Mouse (Mus musculus): ENCODE data around the gene Tmem132b. TPM values are rescaled to one million over a fixed set of nuclear protein-coding genes. Genes with fewer than 3 reads are reported as not detected.

Tmem132b gene
- polyA plus RNA-seq, 1 experiment from 2014 or later: 0.67 TPM

GRCm38 (mm10) chr5:125800025-125800424, 268.5 kb downstream of the Tmem132b start:
- peak; percentile 64 for ATAC-seq (replicated peaks; ENCODE audit: low FRiP score)
- no peaks in the 10 kb centered on the region for H3K27me3 ChIP-seq (ENCODE audit: control insufficient read depth, insufficient read depth, low read length)
- peak; percentile 81 for DNase-seq (ENCODE audit: low spot score)
- 8% methylated on average over 11 of the region's 11 CpGs for WGBS
- H3K4me2 ChIP-seq (ENCODE audit: low read depth, low read length, severe bottlenecking): peak overlapping the region; percentile 36; the same call in 1 of the 2 replicates
- H3K9me3 ChIP-seq (ENCODE audit: control insufficient read depth, low read length): no peaks in the 10 kb centered on the region
- H3K36me3 ChIP-seq (ENCODE audit: control insufficient read depth, insufficient read depth, low read length): no peaks in the 10 kb centered on the region
- no peak overlapping the region for H3K9ac ChIP-seq (ENCODE audit: low read length)
- no peak overlapping the region for H3K27ac ChIP-seq (ENCODE audit: low read depth, low read length)
- peaks cover 4% of the 10 kb centered on the region; the same call in 1 of the 2 replicates for H3K4me1 ChIP-seq (replicated peaks; ENCODE audit: control insufficient read depth, insufficient read depth, low read length)
- H3K4me3 ChIP-seq (ENCODE audit: low read depth, low read length): peak overlapping the region; percentile 12; the same call in 1 of the 2 replicates

GRCm38 (mm10) chr5:125802801-125803200, 271.2 kb downstream of the Tmem132b start:
- ATAC-seq (replicated peaks; ENCODE audit: low FRiP score) (no peak), DNase-seq (ENCODE audit: low spot score) (no peak)
- no peak overlapping the region for H3K9ac ChIP-seq (ENCODE audit: low read length)
- no peak overlapping the region for H3K27ac ChIP-seq (ENCODE audit: low read depth, low read length)
- H3K4me2 ChIP-seq (ENCODE audit: low read depth, low read length, severe bottlenecking): no peak overlapping the region
- no peaks in the 10 kb centered on the region for H3K9me3 ChIP-seq (ENCODE audit: control insufficient read depth, low read length)
- 73% methylated on average over 7 of the region's 7 CpGs for WGBS
- H3K4me1 ChIP-seq (replicated peaks; ENCODE audit: control insufficient read depth, insufficient read depth, low read length): peaks cover 6% of the 10 kb centered on the region; the same call in 1 of the 2 replicates
- no peaks in the 10 kb centered on the region for H3K27me3 ChIP-seq (ENCODE audit: control insufficient read depth, insufficient read depth, low read length)
- H3K36me3 ChIP-seq (ENCODE audit: control insufficient read depth, insufficient read depth, low read length): no peaks in the 10 kb centered on the region
- H3K4me3 ChIP-seq (ENCODE audit: low read depth, low read length): no peak overlapping the region

DNA sequence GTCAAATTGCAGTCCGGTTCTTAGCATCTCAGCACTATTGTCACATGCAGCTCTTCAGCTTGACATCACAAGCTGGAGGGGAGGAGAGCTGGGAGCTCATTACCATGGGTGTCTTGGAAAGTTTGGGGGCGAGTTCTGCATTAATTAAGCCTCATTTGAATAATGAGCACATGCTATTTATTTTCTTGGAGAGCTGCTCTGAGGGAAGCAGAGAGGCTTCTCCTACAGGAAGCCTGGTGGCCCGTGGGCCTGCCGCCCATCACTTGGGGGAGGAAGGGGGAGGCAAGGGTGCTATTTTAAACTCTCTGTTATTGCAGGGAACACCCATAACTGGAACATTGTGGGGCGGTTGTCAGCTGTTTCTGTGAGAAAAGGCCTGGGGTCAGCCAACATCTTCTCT, 273.8 kb downstream of the Tmem132b start:
- H3K4me2 ChIP-seq (ENCODE audit: low read depth, low read length, severe bottlenecking): no peak overlapping the region
- H3K4me1 ChIP-seq (replicated peaks; ENCODE audit: control insufficient read depth, insufficient read depth, low read length): peaks cover 6% of the 10 kb centered on the region; the same call in 1 of the 2 replicates
- H3K4me3 ChIP-seq (ENCODE audit: low read depth, low read length): no peak overlapping the region
- H3K9ac ChIP-seq (ENCODE audit: low read length): no peak overlapping the region
- H3K9me3 ChIP-seq (ENCODE audit: control insufficient read depth, low read length): no peaks in the 10 kb centered on the region
- peak; percentile 69 for ATAC-seq (replicated peaks; ENCODE audit: low FRiP score)
- 44% methylated on average over 5 of the region's 5 CpGs for WGBS
- no peak for DNase-seq (ENCODE audit: low spot score)
- H3K27me3 ChIP-seq (ENCODE audit: control insufficient read depth, insufficient read depth, low read length): no peaks in the 10 kb centered on the region
- H3K27ac ChIP-seq (ENCODE audit: low read depth, low read length): no peak overlapping the region
- H3K36me3 ChIP-seq (ENCODE audit: control insufficient read depth, insufficient read depth, low read length): no peaks in the 10 kb centered on the region

GRCm38 (mm10) chr5:125807861-125808260, 276.3 kb downstream of the Tmem132b start:
- Histone ChIP-seq H3K36me3 (ENCODE audit: control insufficient read depth, insufficient read depth, low read length) (no peaks in the 10 kb centered on the region), H3K9ac (ENCODE audit: low read length) (no peak overlapping the region), H3K27me3 (ENCODE audit: control insufficient read depth, insufficient read depth, low read length) (no peaks in the 10 kb centered on the region), H3K4me2 (ENCODE audit: low read depth, low read length, severe bottlenecking) (no peak overlapping the region), H3K4me1 (replicated peaks; ENCODE audit: control insufficient read depth, insufficient read depth, low read length) (peaks cover 6% of the 10 kb centered on the region; the same call in 1 of the 2 replicates), H3K4me3 (ENCODE audit: low read depth, low read length) (no peak overlapping the region), H3K27ac (ENCODE audit: low read depth, low read length) (no peak overlapping the region), H3K9me3 (ENCODE audit: control insufficient read depth, low read length) (no peaks in the 10 kb centered on the region)
- WGBS: 85% methylated on average over 5 of the region's 5 CpGs
- ATAC-seq (replicated peaks; ENCODE audit: low FRiP score) (no peak), DNase-seq (ENCODE audit: low spot score) (no peak)

DNA sequence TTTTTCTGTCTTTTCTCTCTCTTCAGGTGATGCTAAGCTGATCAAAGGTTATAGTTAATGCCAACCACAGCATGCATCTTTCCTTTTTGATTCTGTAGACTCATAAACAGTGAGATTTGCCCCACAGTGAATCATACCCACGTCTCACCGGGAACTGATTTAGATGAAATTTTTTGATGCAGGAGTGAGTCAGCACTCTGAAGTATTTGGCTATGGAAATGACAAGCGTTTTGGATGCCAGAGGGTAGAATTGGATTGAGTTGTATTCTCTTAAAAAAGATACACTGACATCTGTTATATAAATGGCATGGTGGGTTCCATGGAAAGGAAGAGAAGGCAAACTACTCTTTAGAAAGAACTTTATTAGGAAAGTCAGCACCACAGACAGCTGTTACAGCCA, 297.8 kb downstream of the Tmem132b start:
- H3K4me3 ChIP-seq (ENCODE audit: low read depth, low read length): no peak overlapping the region
- H3K4me1 ChIP-seq (replicated peaks; ENCODE audit: control insufficient read depth, insufficient read depth, low read length): no peaks in the 10 kb centered on the region
- H3K27ac ChIP-seq (ENCODE audit: low read depth, low read length): no peak overlapping the region
- H3K9ac ChIP-seq (ENCODE audit: low read length): no peak overlapping the region
- H3K9me3 ChIP-seq (ENCODE audit: control insufficient read depth, low read length): no peaks in the 10 kb centered on the region
- H3K4me2 ChIP-seq (ENCODE audit: low read depth, low read length, severe bottlenecking): no peak overlapping the region
- H3K36me3 ChIP-seq (ENCODE audit: control insufficient read depth, insufficient read depth, low read length): no peaks in the 10 kb centered on the region
- H3K27me3 ChIP-seq (ENCODE audit: control insufficient read depth, insufficient read depth, low read length): no peaks in the 10 kb centered on the region
- WGBS: 89% methylated on average over 3 of the region's 3 CpGs
- DNase-seq (ENCODE audit: low spot score) (no peak), ATAC-seq (replicated peaks; ENCODE audit: low FRiP score) (no peak)

DNA sequence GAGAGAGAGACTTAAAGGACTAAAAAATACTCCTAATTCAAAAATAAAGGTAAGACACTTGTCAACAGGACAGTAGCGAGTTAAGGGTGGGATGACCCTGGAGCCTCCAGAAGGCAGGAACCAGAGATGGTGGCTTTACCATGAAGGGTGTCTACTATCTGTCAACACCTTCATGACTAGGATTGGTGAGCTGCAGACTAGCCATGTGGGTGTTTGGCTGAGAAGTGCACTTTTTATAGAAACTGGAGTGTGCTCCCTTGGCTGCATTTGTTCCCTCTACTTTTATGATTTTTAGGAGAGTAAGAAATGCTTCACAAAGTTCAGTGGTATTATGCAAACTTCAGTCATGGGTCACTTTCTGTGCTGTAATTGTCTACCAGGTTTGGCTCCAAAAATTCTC, 304.3 kb downstream of the Tmem132b start:
- Histone ChIP-seq H3K36me3 (ENCODE audit: control insufficient read depth, insufficient read depth, low read length) (no peaks in the 10 kb centered on the region), H3K4me1 (replicated peaks; ENCODE audit: control insufficient read depth, insufficient read depth, low read length) (no peaks in the 10 kb centered on the region), H3K27ac (ENCODE audit: low read depth, low read length) (no peak overlapping the region), H3K4me3 (ENCODE audit: low read depth, low read length) (no peak overlapping the region), H3K9ac (ENCODE audit: low read length) (no peak overlapping the region), H3K9me3 (ENCODE audit: control insufficient read depth, low read length) (no peaks in the 10 kb centered on the region), H3K27me3 (ENCODE audit: control insufficient read depth, insufficient read depth, low read length) (no peaks in the 10 kb centered on the region), H3K4me2 (ENCODE audit: low read depth, low read length, severe bottlenecking) (no peak overlapping the region)
- ATAC-seq (replicated peaks; ENCODE audit: low FRiP score): no peak
- no peak for DNase-seq (ENCODE audit: low spot score)
- WGBS: 86% methylated on average over 1 of the region's 1 CpGs

GRCm38 (mm10) chr5:125836761-125837160, 305.2 kb downstream of the Tmem132b start:
- no peak for DNase-seq (ENCODE audit: low spot score)
- 80% methylated on average over 5 of the region's 5 CpGs for WGBS

More at GRCm38 (mm10) chr5:125836761-125837160, 305.2 kb downstream of the Tmem132b start:
- Histone ChIP-seq H3K9me3 (ENCODE audit: control insufficient read depth, low read length) (no peaks in the 10 kb centered on the region), H3K27ac (ENCODE audit: low read depth, low read length) (no peak overlapping the region), H3K4me1 (replicated peaks; ENCODE audit: control insufficient read depth, insufficient read depth, low read length) (no peaks in the 10 kb centered on the region), H3K4me3 (ENCODE audit: low read depth, low read length) (no peak overlapping the region), H3K4me2 (ENCODE audit: low read depth, low read length, severe bottlenecking) (no peak overlapping the region), H3K9ac (ENCODE audit: low read length) (no peak overlapping the region), H3K36me3 (ENCODE audit: control insufficient read depth, insufficient read depth, low read length) (no peaks in the 10 kb centered on the region), H3K27me3 (ENCODE audit: control insufficient read depth, insufficient read depth, low read length) (no peaks in the 10 kb centered on the region)
- no peak for ATAC-seq (replicated peaks; ENCODE audit: low FRiP score)

Other genes with a start within 250 kb of the Tmem132b start
- 43.7 and 45.7 TPM in 2 replicates for gene Scarb1, start 190.7 kb upstream of the Tmem132b start, polyA plus RNA-seq (2014; fragmentation: Nextera tagmentation; extraction: Ambion mirVana)
- 0.23 and 0.65 TPM in 2 replicates for gene Gm10382, start 142.5 kb upstream of the Tmem132b start, polyA plus RNA-seq (2014; fragmentation: Nextera tagmentation; extraction: Ambion mirVana)
- 1,042 and 1,121 TPM in 2 replicates for gene Ubc, start 141.6 kb upstream of the Tmem132b start, polyA plus RNA-seq (2014; fragmentation: Nextera tagmentation; extraction: Ambion mirVana)
- gene Dhx37, start 97.7 kb upstream of the Tmem132b start, polyA plus RNA-seq (2014; fragmentation: Nextera tagmentation; extraction: Ambion mirVana): 15.7 and 16.4 TPM in 2 replicates
- gene Bri3bp, start 90.2 kb upstream of the Tmem132b start, polyA plus RNA-seq (2014; fragmentation: Nextera tagmentation; extraction: Ambion mirVana): 44.1 TPM in 2 replicates
- gene Aacs, start 56.0 kb upstream of the Tmem132b start, polyA plus RNA-seq (2014; fragmentation: Nextera tagmentation; extraction: Ambion mirVana): 55.4 and 56.6 TPM in 2 replicates

Data from forebrain, embryonic 11.5 days (tissue).